Mouse (Mus musculus): Measurements from ENCODE around the gene Slc7a11. TPM values are rescaled to one million over a fixed set of nuclear protein-coding genes. Genes with fewer than 3 reads are reported as not detected.

Gene Slc7a11
- total and polyA plus RNA-seq, 2 experiments from 2014 or later: 0.04 to 0.08 TPM

DNA sequence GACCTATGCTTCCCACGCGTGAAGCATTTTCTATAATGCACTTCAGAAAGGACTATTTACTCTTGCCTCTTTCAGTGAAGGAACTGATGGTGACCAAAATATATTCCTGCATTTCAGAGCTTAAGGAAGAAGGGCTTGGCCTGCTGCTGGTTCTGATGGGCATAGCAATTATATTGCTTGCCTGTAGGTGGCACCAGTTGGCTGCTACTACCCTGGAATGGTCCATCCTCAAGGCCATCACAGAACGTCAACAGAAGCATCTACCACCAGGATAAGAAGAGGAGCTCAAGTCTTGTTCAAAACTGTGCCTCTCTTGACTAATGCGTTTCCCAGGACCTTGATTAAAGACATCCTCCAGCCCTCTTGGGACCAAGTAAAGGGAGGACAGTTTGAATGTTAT lies 139.3 kb downstream of the Slc7a11 start:
- H3K4me2 ChIP-seq (ENCODE audit: low read depth, low read length): no peak overlapping the region
- peak; percentile 27 for DNase-seq (ENCODE audit: low spot score)
- 36% methylated on average over 4 of the region's 4 CpGs for WGBS

DNA sequence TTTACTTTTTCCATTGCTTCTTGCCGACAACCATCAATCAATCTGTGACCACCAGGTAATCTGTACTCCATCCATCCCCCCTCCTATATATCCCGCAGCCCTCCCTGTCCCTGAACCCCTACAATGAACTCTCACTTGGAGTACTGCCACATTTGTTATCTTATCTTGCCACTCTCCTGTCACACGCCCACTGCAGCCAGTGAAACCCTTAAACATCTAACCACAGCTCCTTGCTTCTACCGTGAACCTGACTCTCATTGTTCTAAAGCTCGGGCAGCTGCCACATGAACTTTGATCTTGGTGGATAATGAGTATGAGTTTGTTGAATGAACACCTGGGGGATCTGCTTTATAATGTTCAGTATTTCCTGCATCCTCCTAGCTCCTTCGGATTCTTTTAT lies 140.8 kb downstream of the Slc7a11 start:
- no peak overlapping the region for H3K9ac ChIP-seq (replicated peaks; ENCODE audit: low read depth, low read length)
- H3K27ac ChIP-seq (ENCODE audit: low read depth): no peak overlapping the region
- DNase-seq (ENCODE audit: low spot score): no peak
- no peaks in the 10 kb centered on the region for H3K27me3 ChIP-seq (ENCODE audit: control insufficient read depth, insufficient read depth, low read length)
- H3K36me3 ChIP-seq (replicated peaks; ENCODE audit: control insufficient read depth, insufficient read depth, low read length): no peaks in the 10 kb centered on the region
- H3K4me1 ChIP-seq (ENCODE audit: control insufficient read depth, insufficient read depth): no peaks in the 10 kb centered on the region
- ATAC-seq (ENCODE audit: insufficient read depth, low read depth): no peak
- 23% methylated on average over 6 of the region's 6 CpGs for WGBS
- no peaks in the 10 kb centered on the region for H3K9me3 ChIP-seq (replicated peaks; ENCODE audit: control insufficient read depth, low read length)
- H3K4me2 ChIP-seq (ENCODE audit: low read depth, low read length): no peak overlapping the region
- TF ChIP-seq CTCF (IDR thresholded peaks at IDR 0.05; ENCODE audit: low read depth): no peak
- no peak for TF ChIP-seq EP300 (IDR thresholded peaks at IDR 0.05; ENCODE audit: low read depth)
- no peak overlapping the region for H3K4me3 ChIP-seq (ENCODE audit: low read depth, low read length)

More for the DNA sequence above, 139.3 kb downstream of the Slc7a11 start:
- no peaks in the 10 kb centered on the region for H3K36me3 ChIP-seq (replicated peaks; ENCODE audit: control insufficient read depth, insufficient read depth, low read length)
- H3K4me1 ChIP-seq (ENCODE audit: control insufficient read depth, insufficient read depth): no peaks in the 10 kb centered on the region
- TF ChIP-seq CTCF (IDR thresholded peaks at IDR 0.05; ENCODE audit: low read depth): peak; percentile 76
- TF ChIP-seq EP300 (IDR thresholded peaks at IDR 0.05; ENCODE audit: low read depth): no peak
- ATAC-seq (ENCODE audit: insufficient read depth, low read depth): no peak
- no peak overlapping the region for H3K9ac ChIP-seq (replicated peaks; ENCODE audit: low read depth, low read length)
- H3K9me3 ChIP-seq (replicated peaks; ENCODE audit: control insufficient read depth, low read length): no peaks in the 10 kb centered on the region
- no peaks in the 10 kb centered on the region for H3K27me3 ChIP-seq (ENCODE audit: control insufficient read depth, insufficient read depth, low read length)
- no peak overlapping the region for H3K27ac ChIP-seq (ENCODE audit: low read depth)
- H3K4me3 ChIP-seq (ENCODE audit: low read depth, low read length): no peak overlapping the region

DNA sequence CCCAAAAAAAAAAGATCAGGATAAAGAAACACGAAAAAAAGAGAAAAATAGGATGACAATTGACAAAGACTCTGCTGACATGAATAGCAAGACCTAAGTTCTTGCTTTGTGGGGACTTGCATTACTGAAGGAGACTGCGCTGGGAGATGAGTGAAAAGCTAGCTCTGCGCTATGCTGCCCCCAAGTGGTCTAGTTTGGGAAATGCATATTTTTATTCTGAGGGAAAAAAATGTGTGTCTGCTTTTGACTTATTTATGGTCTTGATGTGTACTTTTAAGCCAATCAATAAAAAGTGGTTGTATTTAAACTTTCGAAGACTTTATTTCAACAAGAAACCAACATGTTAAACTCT lies 142.5 kb downstream of the Slc7a11 start:
- DNase-seq (ENCODE audit: low spot score): peak; percentile 41
- 5% methylated on average over 4 of the region's 4 CpGs for WGBS
- Histone ChIP-seq H3K27me3 (ENCODE audit: control insufficient read depth, insufficient read depth, low read length) (no peaks in the 10 kb centered on the region), H3K9me3 (replicated peaks; ENCODE audit: control insufficient read depth, low read length) (no peaks in the 10 kb centered on the region), H3K4me1 (ENCODE audit: control insufficient read depth, insufficient read depth) (no peaks in the 10 kb centered on the region), H3K4me2 (ENCODE audit: low read depth, low read length) (no peak overlapping the region), H3K9ac (replicated peaks; ENCODE audit: low read depth, low read length) (no peak overlapping the region), H3K4me3 (ENCODE audit: low read depth, low read length) (no peak overlapping the region), H3K27ac (ENCODE audit: low read depth) (no peak overlapping the region), H3K36me3 (replicated peaks; ENCODE audit: control insufficient read depth, insufficient read depth, low read length) (no peaks in the 10 kb centered on the region)
- peak; percentile 79 for TF ChIP-seq CTCF (IDR thresholded peaks at IDR 0.05; ENCODE audit: low read depth)
- TF ChIP-seq EP300 (IDR thresholded peaks at IDR 0.05; ENCODE audit: low read depth): no peak
- ATAC-seq (ENCODE audit: insufficient read depth, low read depth): no peak

DNA sequence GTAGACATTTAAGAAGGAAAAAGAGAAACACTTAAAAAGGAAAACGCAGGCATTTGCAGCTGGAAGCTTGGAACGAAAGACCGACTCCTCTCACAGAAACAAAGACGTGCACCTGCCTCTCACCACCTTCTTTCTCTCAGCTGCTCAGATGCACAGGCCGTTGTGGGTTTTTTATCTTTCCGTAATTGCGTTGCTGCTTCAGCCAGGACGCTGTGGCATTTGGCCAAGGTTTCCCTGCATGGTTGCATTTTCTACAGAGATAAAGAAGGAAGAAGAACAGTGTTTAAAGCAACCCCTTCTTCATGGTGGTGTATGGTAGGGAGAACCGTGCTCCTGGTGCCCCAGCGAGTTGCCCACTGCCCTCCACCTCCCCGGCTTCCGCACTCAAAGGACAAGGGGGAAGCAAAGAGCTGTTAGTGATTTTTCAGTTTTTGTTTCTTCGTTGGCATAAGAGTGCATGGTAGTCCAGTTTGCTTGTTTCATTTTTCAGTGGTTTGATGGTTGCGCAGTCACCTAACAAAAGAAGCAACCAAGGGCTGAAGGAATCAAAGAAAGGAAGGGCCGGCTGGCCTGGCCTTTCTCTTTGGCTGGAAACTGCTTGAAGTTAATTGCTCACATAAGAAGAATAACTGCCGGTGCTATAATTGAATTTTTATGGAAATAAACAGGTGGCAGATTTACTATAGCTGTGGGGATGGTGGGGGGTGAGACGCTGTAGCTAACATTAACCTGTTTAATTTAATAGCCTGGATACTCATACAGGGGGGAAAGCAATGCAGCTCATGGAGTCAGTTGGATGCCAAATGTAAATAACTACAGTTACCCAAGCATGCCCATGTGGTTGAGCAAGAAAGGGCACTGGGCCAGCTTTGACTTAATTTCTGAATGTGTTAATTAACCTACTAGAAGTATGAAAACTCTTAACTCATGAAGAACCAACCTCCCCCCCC lies 143.1 kb downstream of the Slc7a11 start:
- WGBS: 70% methylated on average over 17 of the region's 17 CpGs
- no peak overlapping the region for H3K4me3 ChIP-seq (ENCODE audit: low read depth, low read length)
- no peaks in the 10 kb centered on the region for H3K27me3 ChIP-seq (ENCODE audit: control insufficient read depth, insufficient read depth, low read length)
- no peaks in the 10 kb centered on the region for H3K9me3 ChIP-seq (replicated peaks; ENCODE audit: control insufficient read depth, low read length)
- no peaks in the 10 kb centered on the region for H3K4me1 ChIP-seq (ENCODE audit: control insufficient read depth, insufficient read depth)
- H3K27ac ChIP-seq (ENCODE audit: low read depth): no peak overlapping the region
- TF ChIP-seq EP300 (IDR thresholded peaks at IDR 0.05; ENCODE audit: low read depth): no peak
- TF ChIP-seq CTCF (IDR thresholded peaks at IDR 0.05; ENCODE audit: low read depth): no peak
- no peaks in the 10 kb centered on the region for H3K36me3 ChIP-seq (replicated peaks; ENCODE audit: control insufficient read depth, insufficient read depth, low read length)
- H3K9ac ChIP-seq (replicated peaks; ENCODE audit: low read depth, low read length): no peak overlapping the region
- no peak overlapping the region for H3K4me2 ChIP-seq (ENCODE audit: low read depth, low read length)
- ATAC-seq (ENCODE audit: insufficient read depth, low read depth): no peak
- no peak for DNase-seq (ENCODE audit: low spot score)

DNA sequence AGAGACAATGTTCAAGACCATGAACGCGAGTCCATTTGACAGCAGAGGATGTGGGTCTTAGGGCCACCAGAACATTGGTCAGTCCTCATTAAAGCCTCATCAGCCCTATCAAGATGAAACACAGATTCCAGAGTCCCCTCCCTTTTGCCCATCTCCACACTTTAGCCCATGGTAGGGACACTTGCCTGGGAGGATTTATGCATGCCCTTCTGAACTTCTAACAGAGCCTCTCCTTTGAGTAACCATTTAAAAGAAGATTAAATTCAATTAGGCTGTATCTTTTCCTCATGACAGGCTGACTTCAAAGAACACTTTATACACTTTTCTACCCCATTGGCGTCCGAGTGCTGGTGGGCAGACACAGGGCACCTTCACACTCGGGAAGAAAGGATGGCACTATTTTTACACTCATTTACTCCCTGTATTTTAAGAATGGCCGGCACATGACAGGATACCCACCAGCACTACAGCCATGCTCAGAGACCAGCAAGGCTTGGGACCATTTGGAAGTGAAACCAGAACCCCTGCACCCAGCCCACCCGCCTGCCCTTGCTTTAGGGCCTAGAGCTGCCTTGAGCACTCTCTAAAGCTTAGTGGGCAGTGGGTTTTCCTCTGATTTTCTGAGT lies 144.9 kb downstream of the Slc7a11 start:
- DNase-seq (ENCODE audit: low spot score): no peak
- Histone ChIP-seq H3K4me1 (ENCODE audit: control insufficient read depth, insufficient read depth) (no peaks in the 10 kb centered on the region), H3K27me3 (ENCODE audit: control insufficient read depth, insufficient read depth, low read length) (no peaks in the 10 kb centered on the region), H3K9me3 (replicated peaks; ENCODE audit: control insufficient read depth, low read length) (no peaks in the 10 kb centered on the region), H3K36me3 (replicated peaks; ENCODE audit: control insufficient read depth, insufficient read depth, low read length) (no peaks in the 10 kb centered on the region), H3K4me3 (ENCODE audit: low read depth, low read length) (no peak overlapping the region), H3K27ac (ENCODE audit: low read depth) (no peak overlapping the region), H3K9ac (replicated peaks; ENCODE audit: low read depth, low read length) (no peak overlapping the region), H3K4me2 (ENCODE audit: low read depth, low read length) (no peak overlapping the region)
- no peak for TF ChIP-seq CTCF (IDR thresholded peaks at IDR 0.05; ENCODE audit: low read depth)
- TF ChIP-seq EP300 (IDR thresholded peaks at IDR 0.05; ENCODE audit: low read depth): no peak
- WGBS: 79% methylated on average over 7 of the region's 7 CpGs
- no peak for ATAC-seq (ENCODE audit: insufficient read depth, low read depth)

All from heart, postnatal 0 days (tissue).